ENCODE assay signal across 35 mouse cellular contexts in the genomic region with DNA sequence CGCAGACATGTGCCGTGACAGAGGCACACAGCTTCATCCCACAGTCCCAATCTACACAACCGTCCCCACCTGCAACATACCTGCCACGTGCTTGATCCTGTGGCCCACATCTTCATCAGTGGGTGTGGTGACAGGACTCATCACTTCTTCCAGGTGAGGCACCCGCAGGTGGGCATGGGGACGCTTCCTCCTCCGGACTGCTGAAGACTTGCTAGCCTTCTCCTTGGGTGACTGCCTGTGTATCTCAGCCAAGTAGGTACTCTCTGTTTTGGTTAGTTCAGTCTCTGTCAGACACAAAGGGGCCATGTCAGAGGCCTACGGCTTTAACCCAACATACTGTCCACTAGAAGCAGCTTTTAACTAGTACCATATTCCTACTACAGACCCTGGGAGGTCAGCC. TPM values are rescaled to one million over a fixed set of nuclear protein-coding genes. Genes with fewer than 3 reads are reported as not detected.
"Had no signal": no experiment of that assay in that cellular context is flagged by ENCODE, and none has a peak within 500 bp of the region (broad histone marks: within the 10 kb centered on the region; RNA-seq: fewer than 3 reads in every experiment).

No protein-coding gene starts in this region.

- H3K4me1 ChIP-seq: limb, embryonic 10.5 days; limb, embryonic 12.5 days; limb, embryonic 13.5 days; limb, embryonic 15.5 days; liver, embryonic 12.5 days; liver, embryonic 13.5 days; liver, embryonic 15.5 days; lung, embryonic 15.5 days; midbrain, embryonic 10.5 days; midbrain, embryonic 12.5 days; midbrain, embryonic 13.5 days; midbrain, embryonic 15.5 days; neural tube, embryonic 12.5 days had no signal

- DNase-seq: left cerebral cortex, postnatal 4 days; liver; liver, embryonic 13.5 days; liver, postnatal 0 days; lung, adult 18-20 months; lung, adult 2 months; lung, embryonic 14.5 days; lung, postnatal 10 days; lung, postnatal 14 days; lung, postnatal 36 days; lung, postnatal 4 days; midbrain, embryonic 14.5 days had no signal

- H3K27me3 ChIP-seq: limb, embryonic 12.5 days; limb, embryonic 13.5 days; limb, embryonic 15.5 days; liver, embryonic 12.5 days; liver, embryonic 13.5 days; liver, embryonic 15.5 days; lung, embryonic 15.5 days; midbrain, embryonic 12.5 days; midbrain, embryonic 13.5 days; midbrain, embryonic 15.5 days; neural tube, embryonic 12.5 days had no signal

- H3K9me3 ChIP-seq: limb, embryonic 10.5 days; limb, embryonic 12.5 days; limb, embryonic 13.5 days; limb, embryonic 15.5 days; liver, embryonic 12.5 days; liver, embryonic 13.5 days; liver, embryonic 15.5 days; lung, embryonic 15.5 days; midbrain, embryonic 10.5 days; midbrain, embryonic 12.5 days; midbrain, embryonic 13.5 days; midbrain, embryonic 15.5 days; neural tube, embryonic 12.5 days had no signal

- H3K27ac ChIP-seq: left cerebral cortex, adult 2 months; limb, embryonic 10.5 days; limb, embryonic 12.5 days; limb, embryonic 13.5 days; limb, embryonic 15.5 days; liver, embryonic 12.5 days; liver, embryonic 13.5 days; liver, embryonic 14.5 days; liver, embryonic 15.5 days; lung, embryonic 15.5 days; macrophage; midbrain, embryonic 10.5 days; midbrain, embryonic 12.5 days; midbrain, embryonic 13.5 days; midbrain, embryonic 15.5 days; neural tube, embryonic 12.5 days had no signal

- H3K4me2 ChIP-seq: limb, embryonic 12.5 days; limb, embryonic 13.5 days; limb, embryonic 15.5 days; liver, embryonic 11.5 days; liver, embryonic 12.5 days; liver, embryonic 13.5 days; liver, embryonic 15.5 days; lung, embryonic 14.5 days; lung, embryonic 15.5 days; midbrain, embryonic 11.5 days; midbrain, embryonic 12.5 days; midbrain, embryonic 13.5 days; midbrain, embryonic 15.5 days; neural tube, embryonic 12.5 days had no signal

- H3K36me3 ChIP-seq: lung, embryonic 15.5 days had no signal

- ATAC-seq: liver, embryonic 12.5 days; liver, postnatal 0 days; lung, postnatal 0 days; midbrain, embryonic 13.5 days; midbrain, embryonic 15.5 days; midbrain, embryonic 16.5 days had no signal

- H3K9ac ChIP-seq: limb, embryonic 12.5 days; limb, embryonic 13.5 days; limb, embryonic 15.5 days; liver, embryonic 12.5 days; liver, embryonic 13.5 days; liver, embryonic 14.5 days; liver, embryonic 15.5 days; liver, postnatal 0 days; lung, embryonic 14.5 days; lung, embryonic 15.5 days; midbrain, embryonic 12.5 days; midbrain, embryonic 13.5 days; midbrain, embryonic 15.5 days; neural tube, embryonic 12.5 days had no signal

- H3K4me3 ChIP-seq: left cerebral cortex, adult 2 months; limb, embryonic 10.5 days; limb, embryonic 12.5 days; limb, embryonic 13.5 days; limb, embryonic 15.5 days; liver, embryonic 12.5 days; liver, embryonic 13.5 days; liver, embryonic 15.5 days; lung, embryonic 15.5 days; midbrain, embryonic 10.5 days; midbrain, embryonic 12.5 days; midbrain, embryonic 13.5 days; midbrain, embryonic 15.5 days; neural tube, embryonic 12.5 days had no signal

RNA-seq across cellular contexts. Expression of a gene that starts 35.2 kb away (rescaled TPM):
- total RNA-seq: megakaryocyte progenitor cell, adult 5-6 weeks; megakaryocyte-erythroid progenitor cell, adult 5-6 weeks; monocyte, adult 5-6 weeks had no signal
- polyA plus RNA-seq: liver, adult 2 months had no signal
